Mouse (Mus musculus): ENCODE data around the gene Crnn. TPM values are rescaled to one million over a fixed set of nuclear protein-coding genes. Genes with fewer than 3 reads are reported as not detected.

The Crnn gene
- total RNA-seq (2022) = not detected

GRCm38 (mm10) chr3:93144510-93145051, at the start of gene Crnn:
Crnn (plus strand) TSS chr3:93144787.
- no peak for DNase-seq (ENCODE audit: low spot score in 2 of 2)

- DNase-seq (ENCODE audit: low spot score in 2 of 2) = no peak
Observed at GRCm38 (mm10) chr3:93096447-93096846, 48.1 kb upstream of the Crnn start.

- DNase-seq (ENCODE audit: low spot score in 2 of 2) = no peak
Observed at GRCm38 (mm10) chr3:93111668-93112067, 32.9 kb upstream of the Crnn start.

- DNase-seq (ENCODE audit: low spot score in 2 of 2) = no peak
Observed at GRCm38 (mm10) chr3:93114481-93114880, 30.1 kb upstream of the Crnn start.

GRCm38 (mm10) chr3:93119101-93119500, 25.5 kb upstream of the Crnn start:
- no peak for DNase-seq (ENCODE audit: low spot score in 2 of 2)

GRCm38 (mm10) chr3:93128052-93128451, 16.5 kb upstream of the Crnn start:
- DNase-seq (ENCODE audit: low spot score in 2 of 2) = no peak

- no peak for DNase-seq (ENCODE audit: low spot score in 2 of 2)
Observed at GRCm38 (mm10) chr3:93129076-93129475, 15.5 kb upstream of the Crnn start.

- DNase-seq (ENCODE audit: low spot score in 2 of 2) = peak; percentile 18 to 28
Observed at GRCm38 (mm10) chr3:93130460-93130859, 14.1 kb upstream of the Crnn start.

GRCm38 (mm10) chr3:93162502-93162901, 17.9 kb downstream of the Crnn start:
- DNase-seq (ENCODE audit: low spot score in 2 of 2) = no peak

GRCm38 (mm10) chr3:93162996-93163592, 18.5 kb downstream of the Crnn start:
- DNase-seq (ENCODE audit: low spot score in 2 of 2) = no peak

GRCm38 (mm10) chr3:93180856-93181255, 36.3 kb downstream of the Crnn start:
- DNase-seq (ENCODE audit: low spot score in 2 of 2) = no peak

- DNase-seq (ENCODE audit: low spot score in 2 of 2) = no peak
Observed at GRCm38 (mm10) chr3:93196978-93197377, 52.4 kb downstream of the Crnn start, which contains the start of gene Flg2. Flg2 (plus strand) TSS chr3:93197278.

Other genes starting within 250 kb of the Crnn start
- gene Lce3a, start 218.6 kb upstream of the Crnn start, total RNA-seq (2022) = not detected
- not detected for gene Lce3b, start 211.8 kb upstream of the Crnn start, total RNA-seq (2022)
- gene Lce3c, start 200.3 kb upstream of the Crnn start, total RNA-seq (2022) = not detected
- gene Lce3d, start 187.4 kb upstream of the Crnn start, total RNA-seq (2022) = not detected
- not detected for gene Lce3e, start 177.7 kb upstream of the Crnn start, total RNA-seq (2022)
- gene Lce3f, start 152.6 kb upstream of the Crnn start, total RNA-seq (2022) = not detected
- gene Crct1, start 129.1 kb upstream of the Crnn start, total RNA-seq (2022) = under 1 TPM in 1 of 4 experiments, not detected in 3; 0.82 TPM
- under 1 TPM in 1 of 4 experiments, not detected in 3; 0.46 TPM for gene Lce1m, start 125.7 kb upstream of the Crnn start, total RNA-seq (2022)
- not detected for gene Gm4858, start 76.0 kb upstream of the Crnn start, total RNA-seq (2022)
- not detected for gene Flg2, start 52.5 kb downstream of the Crnn start, total RNA-seq (2022)
- not detected for gene Flg, start 128.7 kb downstream of the Crnn start, total RNA-seq (2022)
- gene Hrnr, start 175.0 kb downstream of the Crnn start, total RNA-seq (2022) = not detected
- not detected for gene Rptn, start 248.9 kb downstream of the Crnn start, total RNA-seq (2022)

Data from left cerebral cortex, adult 8-10 months (tissue).